Mouse (Mus musculus) thymus, postnatal 25 days (tissue): Measurements from ENCODE around the gene Engase.
A peak's percentile ranks its signal among the peaks of the same experiment; 100 is the strongest.

Experiments used
- DNase-seq: peaks from one replicate; pipeline ENCODE4 v3.0.0; 2022

The Engase gene

DNA sequence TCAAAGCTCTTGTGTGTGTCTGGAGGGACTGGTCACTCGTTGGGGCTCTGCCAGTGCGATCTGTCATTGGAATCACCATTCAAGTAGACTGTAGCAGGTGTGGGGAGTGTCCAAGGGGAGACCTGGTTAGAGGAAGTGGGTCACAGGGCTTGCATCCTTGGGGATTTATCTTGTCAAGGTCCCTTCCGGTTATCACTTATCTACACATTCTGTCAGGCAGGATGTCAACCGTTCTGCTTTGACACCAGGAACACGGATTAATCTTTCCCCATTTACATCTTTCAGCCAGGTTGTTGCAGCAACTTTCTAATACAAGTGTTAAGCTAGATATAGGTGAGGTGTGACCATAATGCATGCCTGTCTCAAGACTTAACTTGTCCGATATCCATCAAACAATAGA lies 20.8 kb upstream of the Engase start:
- DNase-seq: no peak

DNA sequence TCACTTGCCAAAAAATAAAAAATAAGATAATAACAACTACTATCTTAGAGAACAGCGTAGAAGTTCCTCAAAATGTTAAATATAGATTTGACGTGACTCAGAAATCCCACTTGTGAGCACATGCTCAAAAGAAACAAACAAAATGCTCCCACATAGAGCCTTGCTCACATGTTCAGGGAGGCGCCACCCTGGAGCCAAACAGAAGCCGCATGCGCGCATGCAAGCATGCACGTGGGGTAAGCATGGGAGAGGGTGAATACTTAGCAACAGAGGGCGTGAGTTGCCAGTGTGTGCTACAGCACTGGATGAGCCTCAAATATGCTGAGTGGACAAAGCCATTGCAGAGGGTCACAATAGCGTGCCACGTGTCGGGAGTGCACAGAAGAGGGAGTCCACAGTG lies 19.7 kb upstream of the Engase start:
- DNase-seq: no peak

DNA sequence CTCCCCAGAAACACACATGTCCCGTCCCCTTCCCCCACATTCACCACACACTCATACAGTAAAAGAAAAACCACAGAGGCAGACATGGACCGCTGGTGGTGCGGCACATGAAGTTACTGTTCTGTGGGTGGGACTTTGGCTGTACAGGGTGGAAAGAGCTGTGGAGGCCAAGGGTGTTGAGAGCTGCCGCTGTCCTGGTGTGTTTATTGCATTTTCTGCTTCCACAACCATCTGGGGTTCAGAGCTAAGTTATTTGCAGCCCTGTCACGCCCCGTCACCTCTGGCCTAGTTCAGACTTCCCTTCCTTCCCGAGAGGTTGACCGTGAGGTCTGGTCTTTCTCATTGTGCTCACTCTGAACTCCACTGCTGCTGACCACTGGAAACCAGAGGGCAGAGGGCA lies 17.6 kb upstream of the Engase start:
- DNase-seq: peak; percentile 50

DNA sequence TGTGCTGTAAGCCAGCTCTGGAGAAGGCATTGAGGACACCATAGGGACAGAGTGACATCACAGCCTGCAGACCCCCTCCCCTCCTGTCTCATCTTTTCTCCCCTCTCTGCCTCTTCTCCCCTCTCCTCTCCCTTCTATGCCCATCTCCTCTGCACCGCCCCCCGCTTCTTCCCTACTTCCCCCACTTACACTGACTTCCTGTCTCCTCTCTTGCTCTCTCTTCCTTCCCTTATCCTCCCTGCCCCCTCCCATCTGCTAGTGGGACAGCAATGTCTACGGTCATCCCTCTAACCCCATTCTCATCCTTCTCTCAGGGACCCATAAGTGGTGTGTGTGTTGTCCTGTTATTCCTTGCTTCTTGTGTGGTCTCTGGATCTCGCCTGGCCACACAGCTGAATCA lies 17.1 kb upstream of the Engase start:
- DNase-seq: peak; percentile 41

DNA sequence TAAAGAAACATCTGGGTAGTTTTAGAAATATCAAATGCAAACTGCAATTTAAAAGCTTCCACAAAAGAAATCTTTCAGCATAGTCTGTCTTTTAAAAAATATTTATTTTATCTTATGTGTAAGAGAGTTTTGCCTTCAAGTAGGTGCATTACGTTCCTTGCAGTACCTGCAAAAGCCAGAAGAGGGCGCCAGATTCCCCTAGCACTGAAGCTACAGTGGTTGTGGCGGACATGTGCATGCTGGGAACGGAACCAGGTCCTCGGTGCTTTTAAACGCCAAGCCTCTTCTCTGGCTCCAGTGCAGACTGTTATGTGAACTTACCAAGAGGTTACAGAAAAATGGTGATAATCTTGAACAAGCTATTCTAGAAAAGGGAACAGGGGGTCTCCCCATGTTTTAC lies 16.3 kb upstream of the Engase start:
- peak; percentile 47 for DNase-seq

DNA sequence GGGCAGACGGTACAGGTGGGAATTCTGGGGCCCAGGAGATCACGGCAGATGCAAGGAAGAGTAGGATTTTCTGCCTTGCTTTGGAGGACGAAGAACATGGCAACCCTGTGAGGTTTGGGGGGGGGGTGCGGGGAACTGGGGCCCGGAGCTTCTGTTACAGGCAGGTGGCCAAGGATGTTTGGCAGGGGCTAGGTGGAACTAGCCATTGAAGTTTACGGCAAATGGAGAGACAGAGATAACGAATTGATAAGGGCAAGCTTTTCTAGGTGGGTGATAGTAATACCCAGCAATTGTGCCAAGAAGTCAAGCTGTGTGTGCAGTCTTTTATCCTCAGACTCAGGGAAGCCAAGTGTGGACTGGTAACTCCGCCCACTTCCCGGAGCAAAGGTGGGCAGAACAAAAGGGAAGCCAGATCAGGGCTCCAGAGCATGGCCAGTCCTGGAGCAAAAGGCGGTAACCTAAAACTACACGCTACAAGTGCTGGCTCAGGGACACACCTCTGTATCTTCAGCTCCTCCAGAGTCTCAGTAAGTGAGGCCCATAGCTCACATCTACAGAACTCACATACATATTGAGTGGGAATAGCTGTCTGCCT lies 9.1 kb upstream of the Engase start:
- peak; percentile 49 for DNase-seq

DNA sequence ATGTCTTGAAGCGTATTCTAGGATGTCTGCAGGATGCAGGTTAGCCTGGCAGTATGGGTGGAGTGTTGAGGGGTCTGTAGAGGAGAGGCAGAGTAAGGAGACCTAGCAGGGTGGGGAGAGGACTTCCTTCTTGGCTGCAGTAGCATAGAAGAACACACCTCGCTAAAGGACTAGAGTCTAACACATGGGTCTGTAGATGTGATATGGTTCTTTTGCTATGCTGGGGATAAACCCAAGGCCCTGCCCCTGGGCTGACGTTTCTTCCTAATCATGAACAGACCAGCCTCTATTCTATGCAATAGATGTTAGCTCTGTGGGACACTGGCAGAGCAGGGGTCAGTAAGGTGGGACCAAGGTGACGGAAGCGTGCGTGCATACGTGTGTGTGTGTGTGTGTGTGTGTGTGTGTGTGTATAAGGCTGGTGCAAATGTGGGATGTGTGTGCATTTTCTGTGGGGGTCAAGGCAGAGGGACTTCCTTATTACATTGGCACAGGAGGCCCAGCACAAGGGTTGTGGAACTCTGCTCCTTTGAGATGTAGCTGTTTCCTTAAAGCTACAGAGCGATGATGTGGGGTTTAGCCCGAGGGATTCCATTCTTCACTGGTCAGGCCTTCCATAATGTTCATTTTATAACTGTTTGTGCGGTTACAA lies 7.0 kb upstream of the Engase start:
- DNase-seq: peak; percentile 37

DNA sequence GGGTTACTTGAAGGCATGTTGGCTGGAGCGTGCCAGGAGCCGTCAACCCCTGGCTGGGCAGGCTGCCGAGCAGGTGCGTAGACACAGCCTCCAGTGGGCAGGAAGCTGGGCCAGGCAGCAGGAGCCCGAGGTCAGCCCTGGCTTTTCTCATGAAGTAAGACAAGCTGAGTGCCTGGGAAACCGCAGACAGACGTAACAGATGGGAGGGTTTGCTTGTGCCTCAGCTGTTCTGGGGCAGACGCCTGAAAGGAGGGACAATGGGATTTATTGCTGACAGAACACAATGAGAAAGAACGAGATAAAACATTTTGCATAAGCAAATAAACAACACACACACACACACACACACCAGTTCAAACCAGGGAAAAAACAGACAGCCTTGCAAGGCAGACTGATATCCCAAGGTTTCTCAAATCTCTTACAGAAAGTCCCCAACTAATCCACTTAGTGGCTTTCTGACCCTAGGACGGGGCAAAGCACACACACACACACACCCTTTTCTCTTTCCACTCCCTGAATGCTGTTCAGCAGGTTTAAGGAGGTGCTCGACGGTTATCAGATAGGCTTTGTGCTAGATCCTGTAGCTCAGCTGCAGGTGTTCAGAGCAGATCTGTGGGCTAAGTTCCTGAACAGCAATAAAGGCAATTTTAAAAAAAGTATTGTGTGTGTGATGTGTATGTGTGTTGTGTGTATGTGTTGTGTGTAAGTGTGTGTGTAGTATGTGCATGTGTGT lies 6.2 kb upstream of the Engase start:
- peak; percentile 80 for DNase-seq

DNA sequence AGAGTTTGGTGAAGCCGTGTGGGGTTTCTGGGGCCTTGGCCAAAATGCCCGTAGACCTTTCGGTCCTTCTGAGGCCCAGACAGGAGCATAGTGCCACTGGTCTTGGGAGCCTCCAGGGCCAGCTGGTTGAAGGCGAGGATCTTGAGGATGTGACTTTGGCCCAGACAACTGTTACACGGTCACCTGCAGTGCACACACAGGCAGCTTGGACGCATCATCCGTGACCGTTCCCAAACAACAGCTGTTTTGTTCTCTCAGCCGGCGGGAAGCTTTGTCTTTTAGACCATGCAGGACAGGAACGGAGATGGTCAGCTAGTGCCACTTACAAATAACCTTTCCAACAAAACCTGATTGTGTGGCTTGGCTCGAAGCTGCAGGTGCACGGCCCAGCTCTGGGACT lies 5.0 kb upstream of the Engase start:
- DNase-seq: peak; percentile 51

DNA sequence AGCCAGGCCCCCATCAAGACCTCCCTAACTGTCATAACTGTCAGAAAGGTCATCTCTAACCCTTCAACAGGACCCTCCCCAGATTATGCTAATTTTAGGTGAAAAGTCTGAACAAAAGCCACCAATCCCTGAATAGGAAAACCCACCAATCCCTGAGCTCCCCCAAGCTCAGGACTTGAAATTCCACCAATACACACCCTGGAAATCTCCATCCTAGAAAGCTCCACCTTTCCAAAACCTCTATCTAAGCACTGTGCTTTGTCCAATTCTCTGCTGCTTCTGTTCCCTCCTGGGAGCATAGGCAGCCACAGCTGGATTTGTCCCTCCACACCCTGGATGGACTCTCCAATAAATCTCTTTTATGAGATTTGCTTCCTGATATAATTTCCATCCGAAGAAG lies 3.5 kb upstream of the Engase start:
- no peak for DNase-seq

DNA sequence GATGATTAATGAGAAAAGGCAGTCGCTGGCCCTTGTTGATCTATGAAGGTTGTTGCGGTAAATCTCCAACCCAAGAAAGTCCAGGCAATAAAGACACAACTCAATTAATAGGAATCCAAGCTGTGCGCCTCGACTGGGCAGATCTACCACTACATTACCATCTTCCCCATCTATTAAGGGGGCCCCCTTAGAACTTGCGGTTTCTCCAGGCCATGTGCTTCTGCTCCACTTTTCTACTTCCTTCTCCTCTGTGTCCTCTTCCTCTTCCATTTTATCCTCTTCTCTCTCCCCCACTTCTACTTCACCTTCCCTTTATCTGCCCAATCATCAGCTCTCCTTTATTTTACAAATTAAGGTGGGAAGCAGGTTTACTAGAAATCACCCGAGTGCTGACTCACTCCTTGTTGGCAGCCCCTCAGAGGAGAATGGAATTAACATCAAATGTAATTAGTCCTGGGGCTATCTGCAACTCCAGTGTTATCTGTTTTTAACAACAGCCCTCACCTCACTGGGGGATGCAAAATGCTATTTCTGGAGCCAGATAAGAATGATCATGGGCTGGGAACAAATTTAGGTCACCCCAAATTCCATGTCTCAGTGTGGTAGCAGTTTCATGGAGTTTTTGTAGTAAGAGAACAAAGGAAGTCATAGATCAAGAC lies 2.7 kb upstream of the Engase start:
- DNase-seq: no peak

DNA sequence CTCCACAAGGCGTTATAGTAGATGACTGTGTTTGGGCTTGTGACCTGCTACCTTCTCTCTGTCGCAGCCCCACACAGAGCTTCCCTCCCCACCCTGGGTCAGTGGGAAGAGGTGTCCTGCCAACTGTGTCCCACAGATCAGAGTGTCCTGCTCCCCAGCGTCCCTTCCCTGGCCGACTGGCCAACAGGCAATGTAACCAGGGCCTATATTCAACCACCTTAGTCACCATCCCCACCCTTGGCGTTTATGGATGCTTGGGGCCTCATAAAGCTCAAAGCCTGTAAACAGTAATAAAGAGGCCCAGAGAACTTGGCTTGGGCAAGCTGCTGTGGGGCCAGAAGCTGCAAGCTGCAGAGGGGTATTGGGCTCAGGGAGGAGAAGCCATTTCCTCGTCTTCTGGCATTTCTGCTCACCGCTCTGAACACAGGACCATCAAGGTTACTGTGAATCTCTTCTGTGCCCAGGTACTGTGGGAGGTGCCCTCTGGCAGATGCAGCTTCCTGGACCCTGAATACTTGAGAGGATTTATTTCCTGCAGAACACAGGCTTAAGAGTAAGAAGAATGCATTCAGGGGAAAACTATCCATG lies 1.0 kb upstream of the Engase start:
- DNase-seq: no peak

DNA sequence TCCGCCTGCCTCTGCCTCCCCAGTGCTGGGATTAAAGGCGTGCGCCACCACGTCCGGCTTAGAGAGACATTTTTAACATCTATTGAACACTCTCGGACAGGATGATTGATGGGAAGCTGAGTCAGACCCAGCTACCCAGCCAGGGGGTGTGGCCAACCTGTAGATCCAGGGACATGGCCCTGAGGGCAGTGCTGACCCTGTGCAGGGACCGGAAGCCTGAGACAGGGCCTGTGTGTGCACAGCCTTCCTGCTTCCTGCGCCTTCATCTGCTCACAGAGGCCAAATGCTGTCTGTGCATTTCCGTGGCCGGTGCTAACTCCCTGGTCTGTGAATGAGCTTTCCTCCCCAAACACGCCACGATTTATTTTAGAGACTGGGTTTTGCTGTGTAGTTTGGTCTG lies 3.1 kb downstream of the Engase start:
- DNase-seq: no peak

DNA sequence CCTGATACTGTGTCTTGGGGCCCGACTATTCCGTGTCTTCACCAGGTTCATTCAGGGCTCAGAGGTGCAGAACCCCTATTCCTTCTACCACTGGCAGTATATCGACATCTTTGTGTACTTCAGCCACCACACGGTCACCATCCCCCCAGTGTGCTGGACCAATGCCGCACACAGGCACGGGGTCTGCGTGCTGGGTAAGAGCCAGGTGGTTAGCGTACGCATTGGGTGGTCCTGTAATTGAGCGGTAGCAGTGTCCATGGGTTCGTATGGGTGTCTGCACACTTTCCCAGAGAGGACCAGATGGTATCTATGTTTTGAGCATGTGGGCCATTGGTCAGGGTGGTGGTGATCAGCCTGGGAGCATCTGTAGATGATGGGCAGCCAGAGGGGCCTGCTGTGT lies 4.6 kb downstream of the Engase start:
- DNase-seq: no peak

DNA sequence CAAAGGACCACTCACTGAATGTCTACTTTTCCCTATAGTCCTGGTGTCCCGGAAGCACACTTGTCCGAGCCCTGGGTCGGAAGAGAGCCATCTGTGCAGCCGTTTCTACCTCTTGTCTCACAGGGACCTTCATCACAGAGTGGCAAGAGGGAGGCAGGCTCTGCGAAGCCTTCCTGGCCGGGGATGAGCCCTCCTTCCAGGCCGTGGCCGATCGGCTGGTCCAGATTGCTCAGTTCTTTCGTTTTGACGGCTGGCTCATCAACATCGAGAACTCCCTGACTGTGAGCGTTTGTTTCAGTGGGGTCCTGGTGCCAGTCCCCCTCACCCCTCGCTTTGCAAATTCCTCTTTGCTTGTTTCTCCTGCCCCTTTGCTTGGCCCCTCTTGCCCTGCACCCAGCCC lies 5.1 kb downstream of the Engase start:
- DNase-seq: no peak

DNA sequence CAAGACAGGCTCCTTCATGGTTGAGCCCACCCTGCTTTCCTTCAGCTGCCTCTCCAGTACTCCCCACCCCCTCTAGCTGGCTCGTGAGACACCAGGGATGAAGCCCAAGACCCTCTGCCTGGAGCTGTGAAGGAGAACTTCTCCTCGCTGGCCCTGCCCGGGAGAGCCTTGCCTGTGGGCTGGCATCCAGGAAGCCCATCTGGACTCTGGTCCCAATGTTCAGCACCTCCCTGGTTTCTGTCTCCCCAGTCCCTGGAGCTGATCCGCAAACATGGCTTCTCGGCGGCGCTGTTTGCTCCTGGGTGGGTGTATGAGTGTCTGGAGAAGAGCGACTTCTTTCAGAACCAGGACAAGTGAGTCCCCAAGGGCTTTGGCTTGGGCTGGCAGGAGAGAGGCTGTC lies 7.5 kb downstream of the Engase start:
- no peak for DNase-seq

DNA sequence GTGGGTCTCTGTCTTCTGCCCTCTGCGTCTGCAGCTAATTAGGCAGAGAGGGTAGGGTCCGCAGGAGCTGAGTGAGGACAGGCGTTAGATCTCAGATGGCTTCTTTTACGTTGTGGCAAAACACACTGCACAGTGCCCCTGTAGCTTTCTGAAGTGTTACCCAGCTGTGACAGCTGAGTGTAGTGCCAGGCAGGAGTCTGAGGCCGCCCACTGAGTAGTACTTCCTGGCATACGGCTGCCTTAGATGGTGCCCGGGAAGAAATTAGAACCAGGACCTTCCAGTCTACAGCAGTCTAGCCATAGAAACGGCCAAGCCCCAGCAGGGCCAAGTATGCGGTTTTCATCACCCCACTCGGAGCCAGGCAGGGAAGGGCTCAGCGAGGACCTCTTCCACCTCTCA lies 8.7 kb downstream of the Engase start:
- DNase-seq: no peak

DNA sequence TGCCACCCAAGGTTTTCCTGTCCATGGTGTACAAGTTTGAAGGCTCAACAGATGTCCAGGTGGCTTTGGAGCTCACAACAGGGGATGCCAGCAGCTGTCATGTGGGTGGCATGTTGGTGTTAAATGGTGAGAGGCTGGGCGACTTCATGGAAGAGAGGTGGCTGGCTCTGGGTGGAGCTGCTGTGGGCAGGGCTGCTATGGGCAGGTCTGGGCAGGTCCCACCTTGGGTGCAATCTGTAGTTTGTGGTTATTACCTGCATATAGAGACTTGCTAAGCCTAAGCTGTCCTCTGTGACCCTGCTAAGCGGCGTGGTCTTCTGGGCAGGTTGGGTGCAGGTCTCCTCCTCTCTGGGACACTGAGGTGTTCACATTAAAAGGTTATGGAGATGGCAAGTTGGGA lies 9.2 kb downstream of the Engase start:
- DNase-seq: no peak

DNA sequence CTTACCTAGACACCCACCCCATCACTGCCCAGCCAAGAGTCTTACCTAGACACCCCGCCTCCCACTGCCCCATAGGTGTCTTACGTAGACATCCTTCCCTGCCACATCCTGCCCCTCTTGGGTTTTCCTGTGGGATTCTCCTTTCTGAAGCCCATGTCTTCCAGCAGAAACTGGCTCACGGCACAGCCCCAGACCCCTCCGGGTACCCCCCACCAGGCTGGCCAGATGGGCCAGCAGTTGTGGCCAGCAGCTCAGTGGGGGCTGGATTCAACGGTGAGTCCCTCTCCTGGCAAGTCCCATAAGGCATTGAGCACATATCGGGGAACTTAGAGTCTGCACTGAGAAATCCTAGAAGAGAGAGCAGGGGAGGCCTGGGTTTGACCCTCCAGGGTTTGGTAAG lies 9.7 kb downstream of the Engase start:
- DNase-seq: no peak

DNA sequence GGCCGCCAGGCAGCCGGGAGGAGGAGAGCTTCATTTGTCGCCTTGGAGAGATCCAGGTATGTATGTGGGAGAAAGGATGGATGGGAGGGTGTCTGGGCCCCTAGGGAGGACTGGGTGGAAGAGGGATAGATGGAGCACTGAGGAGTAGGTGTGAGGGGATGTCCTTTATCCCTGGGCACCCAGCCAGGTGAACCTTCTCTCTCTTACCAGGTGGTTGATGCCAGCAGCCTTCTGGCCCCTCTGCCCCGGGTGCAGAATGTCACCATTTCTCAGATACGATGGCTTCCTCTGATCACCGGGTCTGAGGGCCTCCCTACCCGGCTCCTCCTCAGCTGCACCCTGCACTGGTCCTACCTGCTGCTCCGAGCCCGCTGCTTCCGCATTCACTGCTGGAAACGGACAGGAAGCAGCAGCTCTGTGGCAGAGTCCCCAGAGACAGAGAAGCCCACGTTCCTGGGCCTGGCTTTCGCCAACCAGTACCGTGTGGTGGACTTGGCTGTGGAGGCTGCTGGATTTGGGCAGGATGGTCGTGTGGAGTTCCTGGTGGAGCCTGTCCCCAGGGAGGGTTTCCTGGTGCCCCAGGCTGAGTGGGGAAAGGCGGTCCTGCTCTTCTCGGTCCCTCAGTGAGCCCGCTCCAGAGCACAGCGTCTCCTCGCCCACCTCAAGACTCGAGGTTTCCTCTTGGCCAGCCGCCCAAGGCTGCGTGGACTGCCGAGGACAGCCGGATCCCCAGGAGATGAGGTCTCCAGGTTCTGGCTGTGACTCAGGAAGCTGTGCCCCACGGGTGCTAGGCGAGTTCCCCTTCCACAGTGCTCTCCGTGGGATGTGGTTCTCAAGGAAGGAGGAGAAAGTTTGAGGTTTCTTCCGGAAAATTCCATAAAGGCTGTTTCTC lies 10.5 kb downstream of the Engase start:
- no peak for DNase-seq

DNA sequence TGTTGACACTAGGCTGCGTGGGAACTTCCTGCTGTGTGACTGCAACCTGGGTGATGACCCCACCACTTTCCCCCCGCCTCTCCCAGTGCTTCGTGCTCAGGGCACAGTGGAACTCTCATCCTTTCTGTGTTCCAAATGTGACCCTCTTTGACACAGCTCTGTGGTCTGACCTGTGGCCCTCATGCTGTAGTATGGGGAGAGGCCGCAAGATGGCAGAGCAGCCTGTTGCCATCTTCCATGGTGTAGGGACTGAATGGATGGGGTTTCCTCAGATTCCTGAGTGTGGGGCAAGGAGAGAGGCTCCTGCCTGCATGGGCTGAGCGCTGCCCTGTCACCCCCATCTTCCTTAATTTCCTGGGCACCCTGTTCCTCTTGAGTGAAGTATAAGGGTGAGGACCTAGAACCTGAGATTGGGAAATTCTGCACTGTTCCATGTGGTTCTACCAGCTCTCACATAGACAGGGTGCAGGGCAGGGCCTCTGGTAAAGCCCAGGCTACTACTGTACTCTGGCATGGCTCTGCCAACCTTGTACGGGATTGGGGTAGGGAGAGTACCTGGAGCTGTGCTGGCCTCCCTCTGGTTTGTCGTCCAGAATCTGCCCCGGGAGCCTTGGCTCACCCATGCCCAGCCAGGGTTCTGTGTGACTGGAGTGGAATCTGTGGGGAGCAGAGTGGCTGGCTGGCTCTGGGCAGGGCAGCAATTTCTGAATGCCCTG lies 11.7 kb downstream of the Engase start:
- no peak for DNase-seq

DNA sequence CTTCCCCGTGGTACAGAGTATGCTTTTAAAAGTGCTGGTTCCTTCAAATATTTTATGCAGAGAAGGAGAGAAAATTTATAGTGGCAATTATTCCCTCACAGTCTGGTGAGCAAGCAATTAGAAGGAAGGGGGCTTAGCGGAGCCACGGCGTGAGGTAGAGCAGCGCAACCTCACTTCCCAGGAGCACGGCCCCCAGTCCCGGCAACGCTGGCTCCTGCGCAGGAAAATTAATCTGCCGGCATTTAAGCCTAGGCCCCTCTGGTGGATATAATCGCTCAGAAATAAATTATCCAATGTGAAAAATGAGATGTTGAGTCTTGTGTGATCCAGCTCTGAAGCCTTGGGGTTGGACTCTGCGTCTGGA lies 12.3 kb downstream of the Engase start:
- no peak for DNase-seq
